In the genomic region with DNA sequence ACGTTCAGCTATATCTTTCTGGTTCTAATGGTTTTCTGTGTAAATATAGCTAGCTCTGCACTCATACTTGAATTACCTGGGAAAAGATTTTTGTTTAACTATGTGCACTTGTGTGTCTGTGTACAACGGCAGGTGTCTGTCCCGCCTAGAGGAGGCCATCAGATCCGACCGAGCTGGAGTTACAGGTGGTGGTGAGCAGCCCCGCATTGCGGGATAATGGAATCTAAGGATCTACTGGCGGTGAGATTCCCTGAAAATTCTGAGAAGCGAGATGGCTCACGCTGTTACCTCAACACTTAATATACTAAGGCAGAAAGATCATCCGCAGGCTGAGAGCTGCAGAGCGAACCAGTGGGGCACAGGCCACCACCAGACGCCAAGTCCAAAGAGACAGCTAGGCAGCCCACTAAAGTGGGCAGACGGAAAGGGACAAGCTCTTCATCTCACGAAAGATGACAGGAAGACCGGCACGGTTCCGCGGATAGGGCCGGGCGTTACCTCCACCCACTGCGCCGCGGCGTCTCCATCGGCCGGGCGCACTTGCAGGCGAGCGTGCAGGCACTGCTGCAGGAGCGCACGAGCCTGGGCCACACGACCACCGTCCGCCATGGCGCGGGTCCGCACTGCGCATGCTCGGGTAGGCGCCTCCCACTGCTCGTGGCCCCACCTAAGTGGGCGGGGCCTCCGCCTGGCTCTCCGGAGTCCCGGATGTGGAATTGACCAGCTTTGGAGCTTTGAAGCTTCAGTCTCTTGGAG, we compare ENCODE assay signal across 7 mouse cellular contexts. TPM values are rescaled to one million over a fixed set of nuclear protein-coding genes. Genes with fewer than 3 reads are reported as not detected.
DNase-seq lines count a peak whose midpoint lies in the region; ATAC-seq lines count a peak whose summit lies in the region.

A gene (minus strand): TSS at position 625 of the 756 bp plus-strand sequence.

- DNase-seq in adrenal gland, adult 8-10 months: peak; percentile 86
- peak; percentile 94 for DNase-seq in embryo, embryonic 9.5 days (ENCODE audit: extremely low spot score)
- DNase-seq in kidney, adult 11 months: peak; percentile 87
- peak; percentile 98 for DNase-seq in limb, embryonic 10.5 days (ENCODE audit: low spot score)
- peak; percentile 87 for DNase-seq in spleen, adult 12 weeks (ENCODE audit: low spot score)

- H3K27ac ChIP-seq in limb, embryonic 10.5 days: peak within 1 kb of the TSS; percentile 89
- H3K27ac ChIP-seq in midbrain, embryonic 13.5 days: peak within 1 kb of the TSS; percentile 70

- peak; percentile 95 for ATAC-seq in granulocyte monocyte progenitor cell, adult 5-6 weeks (replicated peaks; ENCODE audit: poor library complexity, severe bottlenecking)
- peak; percentile 93 for ATAC-seq in midbrain, embryonic 13.5 days

- no peaks in the 10 kb centered on the region for H3K9me3 ChIP-seq in limb, embryonic 10.5 days (replicated peaks)
- H3K9me3 ChIP-seq in midbrain, embryonic 13.5 days: no peaks in the 10 kb centered on the region

- H3K4me1 ChIP-seq in limb, embryonic 10.5 days: peaks cover 4% of the 10 kb centered on the region; the same call in 1 of the 2 replicates
- H3K4me1 ChIP-seq in midbrain, embryonic 13.5 days (replicated peaks): peaks cover 15% of the 10 kb centered on the region

- peak within 1 kb of the TSS; percentile 76 for H3K4me3 ChIP-seq in limb, embryonic 10.5 days
- H3K4me3 ChIP-seq in midbrain, embryonic 13.5 days (replicated peaks): peak within 1 kb of the TSS; percentile 61

- H3K9ac ChIP-seq in midbrain, embryonic 13.5 days (replicated peaks): peak within 1 kb of the TSS; percentile 69

- H3K36me3 ChIP-seq in limb, embryonic 10.5 days: peaks cover 5% of the 10 kb centered on the region; the same call in 1 of the 2 replicates
- no peaks in the 10 kb centered on the region for H3K36me3 ChIP-seq in midbrain, embryonic 13.5 days

- no peaks in the 10 kb centered on the region for H3K27me3 ChIP-seq in limb, embryonic 10.5 days (ENCODE audit: low read depth, poor library complexity, severe bottlenecking)
- no peaks in the 10 kb centered on the region for H3K27me3 ChIP-seq in midbrain, embryonic 13.5 days

- peak within 1 kb of the TSS; percentile 68 for H3K4me2 ChIP-seq in midbrain, embryonic 13.5 days (replicated peaks)

- 3% methylated on average over 46 of the region's 46 CpGs for WGBS in limb, embryonic 10.5 days
- 2% methylated on average over 46 of the region's 46 CpGs for WGBS in midbrain, embryonic 13.5 days

RNA-seq across cellular contexts. Expression of the gene that starts here (rescaled TPM):
- 10 to 100 TPM; 20.1 to 34.0 (median 22.3) TPM for total RNA-seq in adrenal gland, adult 8-10 months (2022)
- total RNA-seq in granulocyte monocyte progenitor cell, adult 5-6 weeks (2014; fragmentation: Nextera tagmentation): 7.3 and 13.8 TPM in 2 replicates
- total RNA-seq in granulocyte monocyte progenitor cell, adult 5-6 weeks (2017): 14.1 and 16.8 TPM in 2 replicates
- 21.1 and 21.4 TPM in 2 replicates for polyA plus RNA-seq in limb, embryonic 10.5 days (2016; fragmentation: Nextera tagmentation; extraction: Ambion mirVana)
- 18.7 and 20.4 TPM in 2 replicates for polyA plus RNA-seq in midbrain, embryonic 13.5 days (2015; fragmentation: Nextera tagmentation; extraction: Ambion mirVana)

Comparison
In these comparisons a context has a peak if more than half of its experiments do, and no peak if none do; other contexts are left out.
1. Peak in every context shown above with its lines: DNase-seq, ATAC-seq, H3K4me3 ChIP-seq and H3K27ac ChIP-seq.